Mouse (Mus musculus) cortical plate, adult 2 months (tissue): ENCODE data around the gene Slc32a1.

Experiments
- CTCF ChIP-seq: fragments of 200-500 bp; IDR thresholded peaks from 2 replicates; pipeline ENCODE4 v1.5.1; 2011; ENCODE audit warnings: mild to moderate bottlenecking, control low read depth, low read length; ENCODE audit not compliant: insufficient read depth; ENCODE audit errors: extremely low read depth
- POLR2A ChIP-seq: fragments of 200-500 bp; IDR thresholded peaks from 2 replicates; pipeline ENCODE4 v1.6.1; 2011; ENCODE audit warnings: mild to moderate bottlenecking, low read length, control low read depth; ENCODE audit not compliant: insufficient read depth; ENCODE audit errors: extremely low read depth

GRCm38 (mm10) chr2:158596803-158597202 lies 13.8 kb upstream of the Slc32a1 start:
- TF ChIP-seq CTCF (no peak), POLR2A (no peak)
